Mouse (Mus musculus) bone marrow macrophage, adult 2 months (primary cell): Measurements from ENCODE around the gene Rasal1.

Experiments used
- CTCF ChIP-seq: IDR thresholded peaks from 2 replicates; pipeline ENCODE4 v1.5.1; 2012; ENCODE audit warnings: low read depth, mild to moderate bottlenecking, low read length, moderate library complexity
- POLR2A ChIP-seq: IDR thresholded peaks from 2 replicates; pipeline ENCODE4 v1.6.1; 2012; ENCODE audit warnings: mild to moderate bottlenecking, low read depth, low read length, borderline replicate concordance

GRCm38 (mm10) chr5:120653873-120654272 is 5.3 kb downstream of the Rasal1 start:
- no peak for TF ChIP-seq CTCF
- no peak for TF ChIP-seq POLR2A
